In the genomic region with DNA sequence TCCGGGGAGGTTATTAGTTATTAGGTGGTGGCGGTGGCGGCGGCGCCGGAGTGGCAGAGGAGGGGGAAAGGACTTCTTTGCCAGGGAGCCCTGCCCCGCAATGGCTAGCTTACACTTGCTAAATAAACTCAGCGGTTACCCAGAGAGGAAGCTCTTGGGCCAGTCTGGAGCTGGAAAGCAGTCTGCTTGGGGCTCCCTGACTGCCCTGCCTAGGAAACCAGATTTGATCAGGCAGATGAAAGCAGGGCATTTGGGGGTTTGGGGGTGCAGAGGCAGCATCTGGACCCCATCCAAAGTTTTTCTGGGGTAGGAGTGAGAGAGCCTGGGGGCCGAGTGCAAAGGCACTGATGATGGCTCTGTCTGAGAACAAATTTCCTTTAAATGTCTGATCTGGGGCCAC, we compare ENCODE assay signal across 8 mouse cellular contexts. TPM values are rescaled to one million over a fixed set of nuclear protein-coding genes. Genes with fewer than 3 reads are reported as not detected.
DNase-seq lines count a peak whose midpoint lies in the region; ATAC-seq and TF ChIP-seq lines count a peak whose summit lies in the region.

No protein-coding gene starts in this region.

- no peak for DNase-seq in thymus, adult 2 months
- no peak for DNase-seq in thymus, postnatal 25 days
- no peak for DNase-seq in thymus, postnatal 36 days
- no peak for DNase-seq in frontal cortex, postnatal 10 days (ENCODE audit: low spot score in 2 of 2)
- no peak for DNase-seq in frontal cortex, postnatal 36 days (ENCODE audit: low spot score in 2 of 2)

- H3K4me1 ChIP-seq in thymus, adult 2 months (replicated peaks; ENCODE audit: control insufficient read depth, insufficient read depth, low read length), result peaks cover 10% of the 10 kb centered on the region
- H3K4me1 ChIP-seq in forebrain, embryonic 16.5 days (replicated peaks; ENCODE audit: control insufficient read depth, insufficient read depth, low read length), result peaks cover 13% of the 10 kb centered on the region
- peaks cover 22% of the 10 kb centered on the region for H3K4me1 ChIP-seq in limb, embryonic 15.5 days
- H3K4me1 ChIP-seq in olfactory bulb, adult 2 months (ENCODE audit: control insufficient read depth, insufficient read depth, low read length), result peaks cover 11% of the 10 kb centered on the region; the same call in 1 of the 2 replicates

- WGBS in thymus, adult 2 months, result 7% methylated on average over 9 of the region's 9 CpGs
- WGBS in forebrain, embryonic 16.5 days, result 3% methylated on average over 9 of the region's 9 CpGs
- 3% methylated on average over 9 of the region's 9 CpGs for WGBS in limb, embryonic 15.5 days
- 7% methylated on average over 9 of the region's 9 CpGs for WGBS in olfactory bulb, adult 2 months

- no peak for TF ChIP-seq CTCF in thymus, adult 2 months (IDR thresholded peaks at IDR 0.05; ENCODE audit: borderline replicate concordance, control insufficient read depth, extremely low read depth, insufficient read depth, low read length, poor library complexity)
- TF ChIP-seq CTCF in olfactory bulb, adult 2 months (IDR thresholded peaks at IDR 0.05; ENCODE audit: insufficient read depth, low read depth, low read length), result no peak

- H3K27ac ChIP-seq in thymus, adult 2 months (ENCODE audit: control insufficient read depth, insufficient read depth, low read length), result no peak overlapping the region
- no peak overlapping the region for H3K27ac ChIP-seq in forebrain, embryonic 16.5 days (ENCODE audit: low read length)
- peak overlapping the region; percentile 65 for H3K27ac ChIP-seq in limb, embryonic 15.5 days
- H3K27ac ChIP-seq in olfactory bulb, adult 2 months (ENCODE audit: insufficient read depth, low read depth, low read length), result no peak overlapping the region

- 0 out of 2 replicates have a peak, but pooled peaks have one; percentile 19 for ATAC-seq in forebrain, embryonic 16.5 days
- ATAC-seq in limb, embryonic 15.5 days (ENCODE audit: insufficient number of reproducible peaks, low FRiP score, low TSS enrichment, low read depth), result no peak

- H3K9me3 ChIP-seq in forebrain, embryonic 16.5 days (ENCODE audit: control insufficient read depth, low read length), result no peaks in the 10 kb centered on the region
- H3K9me3 ChIP-seq in limb, embryonic 15.5 days, result no peaks in the 10 kb centered on the region

- peak overlapping the region; percentile 22 for H3K9ac ChIP-seq in forebrain, embryonic 16.5 days (replicated peaks; ENCODE audit: low read depth, low read length)
- H3K9ac ChIP-seq in limb, embryonic 15.5 days, result peak overlapping the region; percentile 33

- no peak for TF ChIP-seq POLR2A in thymus, adult 2 months (IDR thresholded peaks at IDR 0.05; ENCODE audit: control insufficient read depth, extremely low read depth, insufficient read depth, low read length, poor library complexity)
- TF ChIP-seq POLR2A in olfactory bulb, adult 2 months (IDR thresholded peaks at IDR 0.05; ENCODE audit: insufficient read depth, low read depth, low read length), result no peak

- H3K4me2 ChIP-seq in forebrain, embryonic 16.5 days (ENCODE audit: low read length), result peak overlapping the region; percentile 57
- H3K4me2 ChIP-seq in limb, embryonic 15.5 days, result peak overlapping the region; percentile 65

- no peaks in the 10 kb centered on the region; the same call in 1 of the 2 replicates for H3K27me3 ChIP-seq in thymus, adult 2 months (ENCODE audit: control insufficient read depth, insufficient read depth, low read length)
- H3K27me3 ChIP-seq in forebrain, embryonic 16.5 days (replicated peaks; ENCODE audit: control insufficient read depth, insufficient read depth, low read length), result peaks cover 7% of the 10 kb centered on the region; the same call in 1 of the 2 replicates
- peaks cover 9% of the 10 kb centered on the region; the same call in 1 of the 2 replicates for H3K27me3 ChIP-seq in limb, embryonic 15.5 days

- peak overlapping the region; percentile 20 for H3K4me3 ChIP-seq in thymus, adult 2 months (ENCODE audit: control insufficient read depth, insufficient read depth, low read length)
- peak overlapping the region; percentile 40 for H3K4me3 ChIP-seq in forebrain, embryonic 16.5 days (replicated peaks; ENCODE audit: low read length)
- H3K4me3 ChIP-seq in limb, embryonic 15.5 days, result peak overlapping the region; percentile 47
- peak overlapping the region; percentile 54 for H3K4me3 ChIP-seq in olfactory bulb, adult 2 months (ENCODE audit: insufficient read depth, low read depth, low read length)

- no peaks in the 10 kb centered on the region for H3K36me3 ChIP-seq in thymus, adult 2 months (ENCODE audit: control insufficient read depth, insufficient read depth, low read length)
- H3K36me3 ChIP-seq in forebrain, embryonic 16.5 days (ENCODE audit: control insufficient read depth, insufficient read depth), result no peaks in the 10 kb centered on the region
- no peaks in the 10 kb centered on the region for H3K36me3 ChIP-seq in limb, embryonic 15.5 days

RNA-seq across cellular contexts. Expression of gene Inhba, which starts 6.1 kb away (rescaled TPM):
- 0.37 and 0.46 TPM in 2 replicates for polyA plus RNA-seq in thymus, adult 2 months (2012; rRNA removed)
- 9.9 and 10.3 TPM in 2 replicates for polyA plus RNA-seq in forebrain, embryonic 16.5 days (2015; fragmentation: Nextera tagmentation; extraction: Ambion mirVana)
- 17.2 and 23.2 TPM in 2 replicates for polyA plus RNA-seq in limb, embryonic 15.5 days (2015; fragmentation: Nextera tagmentation; extraction: Ambion mirVana)
- polyA plus RNA-seq in olfactory bulb, adult 2 months (2012; ENCODE audit: insufficient read depth, insufficient read length, low replicate concordance, missing spikeins), result not detected in 2 replicates
